Mouse (Mus musculus): Measurements from ENCODE around the gene Aldh18a1.
"Not testable (repeated sequence)": the region's sequence is repeated elsewhere in the genome, so short reads cannot be mapped to it uniquely, and the experiment has no call there.

The Aldh18a1 gene

DNA sequence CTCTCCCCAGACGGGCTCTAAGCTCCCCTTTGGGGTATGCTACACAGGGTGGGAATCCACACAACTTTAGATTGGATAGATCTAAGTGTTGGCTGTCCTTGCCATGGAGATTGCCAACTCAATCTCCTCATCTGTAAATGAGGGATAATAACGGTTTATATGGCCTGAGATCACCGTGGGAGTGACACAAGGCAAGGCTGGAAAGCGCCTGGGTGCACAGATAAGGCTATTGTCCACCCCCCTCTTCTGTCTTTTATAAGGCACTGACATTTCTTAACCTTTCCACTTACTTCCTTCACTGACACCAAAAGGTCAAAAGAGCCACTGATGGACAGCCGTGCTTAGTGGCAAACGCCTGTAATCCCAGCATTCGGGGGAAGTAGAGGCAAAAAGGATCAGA, 1.4 kb downstream of the Aldh18a1 start:
- DNase-seq (ENCODE audit: low spot score): no peak

- DNase-seq (ENCODE audit: low spot score): no peak
These were observed 6.6 kb downstream of the Aldh18a1 start for GRCm38 (mm10) chr19:40581662-40582061.

DNA sequence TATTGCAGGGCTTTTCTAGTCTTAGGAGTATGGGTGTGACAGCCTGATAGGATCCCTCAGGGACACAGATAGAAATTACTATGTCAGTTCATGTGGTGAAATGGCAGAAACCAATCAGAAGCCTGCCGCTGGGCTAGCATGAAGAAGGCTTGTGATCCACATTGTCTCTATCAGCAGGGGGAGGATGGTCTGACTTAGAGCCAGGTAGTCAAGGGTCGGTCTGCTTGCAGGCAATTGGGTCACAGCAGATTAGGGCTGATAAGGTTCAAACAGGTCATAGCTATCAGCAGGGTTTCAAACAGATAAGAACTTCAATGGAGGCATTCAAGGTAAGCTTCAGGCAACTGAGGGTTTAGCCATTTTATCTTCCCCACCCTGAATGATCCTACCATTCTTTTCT, 7.4 kb downstream of the Aldh18a1 start:
- no peak for DNase-seq (ENCODE audit: low spot score)

GRCm38 (mm10) chr19:40575438-40575837, 12.8 kb downstream of the Aldh18a1 start:
- no peak for DNase-seq (ENCODE audit: low spot score)

DNA sequence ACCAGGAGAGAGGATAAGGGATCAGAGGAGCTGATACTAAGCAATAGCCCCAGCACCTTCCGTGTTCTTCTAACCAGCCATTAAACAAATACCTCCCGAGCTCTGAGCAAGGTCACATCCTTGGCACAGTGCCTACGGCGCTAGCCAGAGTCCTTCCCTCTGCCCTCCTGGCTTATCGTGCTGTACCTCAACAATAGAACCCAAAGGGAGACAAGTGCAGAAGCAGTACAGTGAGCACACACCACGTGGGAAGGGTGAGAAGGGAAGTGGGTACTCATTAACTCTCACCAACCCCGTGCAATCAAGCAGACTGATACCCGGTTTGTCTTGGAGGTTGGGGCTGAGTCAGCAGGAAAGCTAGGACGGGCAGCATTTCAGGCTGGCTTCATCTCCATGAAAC, 17.5 kb downstream of the Aldh18a1 start:
- DNase-seq (ENCODE audit: low spot score): no peak

- no peak for DNase-seq (ENCODE audit: low spot score)
These were observed 20.6 kb downstream of the Aldh18a1 start for GRCm38 (mm10) chr19:40567616-40568015.

DNA sequence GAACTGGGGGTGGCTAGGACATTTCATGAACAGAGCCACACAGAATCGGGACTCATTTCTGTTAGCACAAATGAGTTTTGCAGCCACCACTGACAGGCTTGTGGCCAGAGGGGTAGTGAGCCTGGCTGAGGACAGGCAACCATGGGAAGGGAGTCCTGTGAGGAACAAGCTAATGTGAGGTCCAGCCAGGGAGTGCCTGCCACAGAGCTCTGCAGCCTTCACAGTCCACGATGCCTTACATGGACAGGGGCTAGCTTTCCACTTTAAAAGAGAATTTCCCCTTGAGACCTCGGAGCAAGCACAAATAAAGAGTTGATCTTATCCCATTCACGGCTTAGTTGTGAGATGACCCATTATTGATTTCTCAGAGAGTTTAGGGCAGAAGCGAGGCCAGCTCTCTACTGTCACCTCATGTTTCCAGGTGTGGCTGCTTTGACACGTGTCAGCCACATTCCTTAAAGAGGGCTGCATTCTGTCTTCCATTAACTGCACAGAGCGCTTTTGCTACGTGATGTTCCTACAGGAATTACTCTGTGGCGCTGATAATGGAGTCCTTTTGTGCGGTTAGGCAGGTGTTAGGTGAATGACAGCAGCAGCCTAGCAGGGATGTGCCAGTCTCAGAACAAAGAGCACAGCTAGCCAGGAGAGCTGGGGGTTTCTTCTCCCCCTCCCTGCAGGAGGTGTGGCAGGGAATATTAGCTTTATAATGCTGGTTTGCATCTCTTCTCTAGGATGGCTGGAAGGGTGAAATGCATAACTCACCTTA, 24.2 kb downstream of the Aldh18a1 start:
- DNase-seq (ENCODE audit: low spot score): no peak

GRCm38 (mm10) chr19:40561521-40561920, 26.7 kb downstream of the Aldh18a1 start:
- DNase-seq (ENCODE audit: low spot score): not testable (repeated sequence)

GRCm38 (mm10) chr19:40556029-40556428, 32.2 kb downstream of the Aldh18a1 start:
- no peak for DNase-seq (ENCODE audit: low spot score)

DNA sequence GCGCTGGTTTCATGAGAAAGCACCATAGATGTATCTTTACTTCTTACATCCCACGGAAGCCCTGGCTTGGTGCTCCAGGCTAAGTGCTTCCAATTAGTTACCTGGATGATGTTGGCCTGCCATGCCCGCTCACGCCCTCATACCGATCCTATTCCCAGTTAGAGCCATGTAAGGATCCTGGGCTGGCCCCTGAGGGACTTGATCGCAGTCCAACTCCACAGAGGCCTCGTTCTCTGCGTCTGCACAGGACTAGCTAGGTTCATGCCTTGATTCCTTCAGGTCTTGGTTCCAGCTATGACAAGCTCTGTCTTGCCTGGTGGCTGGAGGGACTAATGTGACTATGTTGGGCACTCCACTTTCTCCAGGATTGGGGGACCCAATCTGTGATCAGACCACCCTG, 33.1 kb downstream of the Aldh18a1 start:
- no peak for DNase-seq (ENCODE audit: low spot score)

- no peak for DNase-seq (ENCODE audit: low spot score)
These were observed 33.9 kb downstream of the Aldh18a1 start for GRCm38 (mm10) chr19:40554343-40554742.

- no peak for DNase-seq (ENCODE audit: low spot score)
These were observed 34.4 kb downstream of the Aldh18a1 start for GRCm38 (mm10) chr19:40553849-40554248.

DNA sequence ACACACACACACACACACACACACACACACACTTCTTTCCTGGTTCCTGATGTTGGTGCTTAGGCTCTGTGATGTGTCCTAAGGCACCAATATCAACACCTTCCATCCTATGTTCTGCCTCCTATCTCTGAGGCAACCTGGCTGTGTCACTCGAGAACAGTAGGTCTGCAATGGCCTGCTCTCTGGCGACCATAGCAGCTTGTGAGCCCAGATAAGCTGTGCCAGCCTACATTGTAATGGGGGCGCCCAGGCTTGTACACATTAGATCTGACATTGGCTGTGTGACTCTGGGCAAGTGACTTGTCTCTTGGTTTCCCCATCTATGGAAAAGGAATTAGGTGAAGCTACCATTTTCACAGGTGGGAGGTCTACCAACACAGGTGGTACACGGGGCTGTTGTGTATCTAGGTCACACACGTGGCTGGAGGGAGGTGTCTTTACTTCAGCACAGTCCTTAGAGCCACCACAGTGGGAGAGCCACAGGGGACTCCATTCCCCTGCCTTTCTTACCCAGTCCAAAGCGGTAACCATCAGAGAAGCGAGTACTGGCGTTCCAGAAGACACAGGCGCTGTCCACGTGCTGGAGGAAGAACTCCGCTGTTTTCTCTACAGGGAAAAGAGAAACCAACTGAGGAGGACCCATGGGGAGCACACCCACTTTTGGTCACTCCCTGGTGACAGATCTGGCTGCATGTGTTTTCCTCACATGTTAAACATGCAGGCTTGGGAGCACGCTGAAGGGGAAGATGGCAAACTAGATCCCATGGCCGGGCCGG, 35.1 kb downstream of the Aldh18a1 start:
- DNase-seq (ENCODE audit: low spot score): no peak

GRCm38 (mm10) chr19:40549516-40550135, 38.6 kb downstream of the Aldh18a1 start:
- no peak for DNase-seq (ENCODE audit: low spot score)

DNA sequence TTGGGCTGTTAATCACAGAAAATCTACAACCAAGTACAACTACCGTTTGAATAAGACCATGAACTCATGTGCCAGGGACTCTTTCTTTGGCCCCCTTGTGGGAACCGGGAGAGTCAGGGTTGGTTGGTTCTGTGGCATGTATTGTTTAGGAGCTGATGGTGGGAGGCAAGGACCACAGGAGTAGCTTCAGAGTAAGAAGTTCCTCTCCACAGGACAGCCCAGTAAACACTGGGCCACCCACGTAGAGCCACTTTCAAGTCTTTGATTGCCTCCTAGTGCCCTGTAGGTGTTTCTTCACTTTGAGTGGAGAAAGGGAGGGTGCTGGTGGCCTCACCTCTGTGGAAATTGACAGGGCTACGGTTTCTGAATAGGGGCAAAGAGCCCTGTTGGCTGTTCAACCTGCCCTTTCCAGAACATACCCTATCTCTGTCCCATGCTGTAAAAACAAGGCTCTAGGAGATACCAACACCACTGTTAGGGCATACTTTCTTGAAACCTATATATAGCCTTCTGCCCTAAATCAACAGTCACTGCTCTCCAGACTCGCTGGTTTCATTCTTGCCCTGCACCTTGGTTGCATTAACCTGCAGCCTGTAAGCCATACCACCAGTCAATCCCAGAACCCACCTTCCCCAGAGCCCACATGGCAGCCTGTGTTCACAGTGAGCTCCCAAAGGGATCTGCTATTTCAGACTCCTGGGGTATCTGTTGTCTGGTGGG, 39.3 kb downstream of the Aldh18a1 start:
- DNase-seq (ENCODE audit: low spot score): no peak

DNA sequence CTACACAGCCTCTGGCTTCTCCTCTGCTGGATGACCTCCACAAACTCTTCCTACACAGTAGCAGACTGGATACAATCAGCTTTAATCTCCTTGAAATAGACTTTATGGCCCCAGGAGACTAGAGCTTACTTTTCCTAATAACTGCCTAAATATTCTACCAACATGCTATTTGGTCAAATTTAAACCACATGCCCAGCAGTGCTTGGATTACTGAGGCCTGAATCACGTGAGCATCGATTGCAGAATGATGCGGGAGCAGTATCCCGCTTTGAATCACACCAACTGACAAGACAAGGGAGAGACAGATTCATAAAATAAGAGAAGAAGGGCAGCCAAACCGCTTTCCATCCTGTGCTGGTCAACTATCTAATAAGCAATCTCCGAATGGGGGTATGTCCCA, 39.9 kb downstream of the Aldh18a1 start:
- no peak for DNase-seq (ENCODE audit: low spot score)

- DNase-seq (ENCODE audit: low spot score): peak; percentile 56
These were observed 43.4 kb downstream of the Aldh18a1 start for GRCm38 (mm10) chr19:40544856-40545255.

DNA sequence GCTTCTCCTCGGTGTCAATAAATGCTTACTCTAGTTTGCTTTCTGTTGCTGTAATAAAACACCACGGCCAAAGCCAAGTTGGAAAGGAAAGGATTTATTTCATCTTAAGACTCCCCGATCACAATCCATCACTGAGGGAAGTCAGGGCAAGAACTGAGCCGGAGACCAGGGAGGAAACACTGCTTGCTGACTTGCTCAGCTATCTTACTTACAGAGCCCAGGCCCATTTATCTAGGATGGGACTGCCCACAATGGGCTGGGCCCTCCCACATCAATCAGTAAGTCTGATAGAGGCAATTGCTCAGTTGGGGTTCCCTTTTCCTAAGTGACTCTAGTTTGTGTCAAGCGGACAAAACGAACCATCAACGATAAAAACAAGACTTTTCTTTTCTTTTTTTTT, 45.5 kb downstream of the Aldh18a1 start:
- no peak for DNase-seq (ENCODE audit: low spot score)

DNA sequence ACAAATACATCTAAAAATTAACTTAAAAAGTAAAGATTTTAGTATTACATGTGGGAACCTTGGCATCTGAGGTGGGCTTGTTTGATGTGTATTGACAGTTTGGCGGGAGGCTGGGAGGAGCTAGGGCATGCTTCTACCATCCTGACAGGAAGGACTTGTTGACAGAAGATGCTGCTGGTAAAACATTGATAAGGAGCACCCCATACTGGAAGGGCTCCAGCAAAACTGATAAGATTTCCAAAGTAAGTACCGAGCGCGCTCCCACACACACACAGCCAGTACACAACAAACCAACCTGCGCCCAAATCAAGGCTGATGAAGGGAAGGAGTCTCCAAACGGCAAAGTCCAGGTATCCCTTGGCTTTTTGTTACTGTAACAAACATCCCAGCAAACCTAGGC, 51.7 kb downstream of the Aldh18a1 start:
- no peak for DNase-seq (ENCODE audit: low spot score)

DNA sequence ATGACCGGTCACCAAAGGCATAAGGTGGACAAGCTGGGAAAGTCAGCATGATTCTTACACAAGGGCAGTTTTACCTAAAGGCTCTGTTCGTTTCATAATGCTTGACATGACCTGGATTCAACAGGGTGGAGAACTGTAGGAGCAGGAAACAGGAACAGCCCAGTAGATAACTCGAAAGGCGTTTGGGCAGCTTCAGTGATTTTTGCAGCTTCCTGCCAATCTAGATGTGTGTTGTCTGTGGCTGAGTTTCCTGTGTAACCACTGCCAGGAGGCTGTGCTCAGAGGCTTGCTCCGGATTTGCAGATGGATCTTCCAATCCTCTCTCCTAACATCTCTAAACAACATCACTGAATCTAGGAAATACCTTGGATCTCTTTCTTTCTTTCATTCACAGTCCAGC, 55.7 kb downstream of the Aldh18a1 start:
- DNase-seq (ENCODE audit: low spot score): no peak

DNA sequence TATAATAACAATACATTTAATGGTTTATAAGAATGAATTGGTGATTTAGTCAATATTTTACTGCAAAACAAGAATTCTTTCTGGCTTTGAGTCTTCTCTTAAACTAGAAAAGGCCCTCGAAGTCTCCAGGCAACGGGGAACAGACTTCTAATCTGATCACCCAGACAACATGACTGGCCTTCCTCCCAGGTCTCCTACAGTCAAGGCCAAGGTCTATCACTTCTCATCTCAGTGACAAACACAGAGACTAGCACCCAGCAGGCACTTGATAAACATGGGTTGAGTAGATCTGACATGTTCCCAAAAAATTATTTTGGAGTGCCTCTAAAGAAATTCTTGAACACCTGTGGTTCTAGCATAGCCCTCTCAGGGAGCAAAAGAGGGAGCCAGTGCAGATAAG, 57.9 kb downstream of the Aldh18a1 start:
- no peak for DNase-seq (ENCODE audit: low spot score)

GRCm38 (mm10) chr19:40528254-40528653, 60.0 kb downstream of the Aldh18a1 start:
- no peak for DNase-seq (ENCODE audit: low spot score)

All from urinary bladder, postnatal 14 days (tissue).